Mouse (Mus musculus) cerebellum, adult (tissue): Measurements from ENCODE around the gene Crk.

Experiments used
- ATAC-seq: cut with Nextera tagmentation; 2 replicates; pipeline ENCODE4 v1.9.2; 2017; ENCODE audit warnings: mild to moderate bottlenecking, moderate library complexity, mixed read lengths; ENCODE audit not compliant: insufficient number of reproducible peaks, low FRiP score, low TSS enrichment

Gene Crk

DNA sequence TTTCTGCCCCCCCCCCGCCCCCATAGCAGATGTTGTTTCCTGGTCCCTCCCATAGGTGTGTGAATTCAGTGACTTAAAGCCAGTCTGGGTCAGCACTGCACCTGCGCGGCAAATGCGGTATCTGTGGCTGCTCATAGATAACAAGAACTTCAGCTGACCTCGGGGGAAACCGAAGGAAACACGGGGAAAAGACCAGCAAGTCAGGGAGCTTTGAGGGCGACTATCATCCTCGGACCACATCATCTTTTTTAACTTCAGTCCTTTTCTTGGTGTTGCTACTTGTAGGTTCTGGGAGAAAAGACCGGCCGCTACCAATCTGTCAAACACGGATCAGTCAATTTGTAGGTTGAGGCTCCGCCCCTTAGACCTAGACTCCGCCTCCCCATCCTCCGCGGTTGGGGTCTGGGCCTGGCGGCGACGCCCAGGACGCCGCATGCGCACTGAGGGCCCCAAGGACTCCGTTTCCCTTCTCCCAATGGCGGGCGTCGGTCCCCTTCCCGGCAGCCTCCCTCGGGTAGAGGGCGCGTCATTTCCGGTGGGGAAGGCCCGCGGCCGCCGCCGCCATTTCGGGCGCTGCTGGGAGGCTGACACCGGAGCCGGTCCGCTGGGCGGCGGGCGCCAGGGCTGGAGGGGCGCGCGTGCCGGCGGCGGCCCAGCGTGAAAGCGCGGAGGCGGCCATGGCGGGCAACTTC lies at the start of gene Crk:
Crk (plus strand) TSS at position 513 of the 692 bp plus-strand sequence.
- ATAC-seq: peak; percentile 96

DNA sequence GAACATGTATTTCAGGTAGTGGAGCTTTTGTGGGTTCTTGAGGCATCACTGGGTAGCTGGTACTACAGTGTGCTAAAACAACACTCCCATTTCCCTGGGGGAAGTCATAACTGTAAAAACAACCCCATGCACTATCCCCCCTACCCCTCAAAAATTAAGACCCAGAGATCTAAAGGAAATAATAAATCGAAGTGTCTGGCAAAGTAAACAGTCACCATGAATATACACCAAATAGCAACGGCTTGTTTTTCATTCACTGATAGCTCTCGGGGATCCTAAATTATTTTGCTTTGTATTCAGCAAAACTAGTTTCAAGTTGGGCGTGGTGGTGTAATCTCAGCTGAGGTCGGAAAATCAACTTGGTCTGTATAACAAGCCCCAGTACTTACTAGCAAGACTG lies 49.0 kb upstream of the Crk start:
- ATAC-seq: no peak

DNA sequence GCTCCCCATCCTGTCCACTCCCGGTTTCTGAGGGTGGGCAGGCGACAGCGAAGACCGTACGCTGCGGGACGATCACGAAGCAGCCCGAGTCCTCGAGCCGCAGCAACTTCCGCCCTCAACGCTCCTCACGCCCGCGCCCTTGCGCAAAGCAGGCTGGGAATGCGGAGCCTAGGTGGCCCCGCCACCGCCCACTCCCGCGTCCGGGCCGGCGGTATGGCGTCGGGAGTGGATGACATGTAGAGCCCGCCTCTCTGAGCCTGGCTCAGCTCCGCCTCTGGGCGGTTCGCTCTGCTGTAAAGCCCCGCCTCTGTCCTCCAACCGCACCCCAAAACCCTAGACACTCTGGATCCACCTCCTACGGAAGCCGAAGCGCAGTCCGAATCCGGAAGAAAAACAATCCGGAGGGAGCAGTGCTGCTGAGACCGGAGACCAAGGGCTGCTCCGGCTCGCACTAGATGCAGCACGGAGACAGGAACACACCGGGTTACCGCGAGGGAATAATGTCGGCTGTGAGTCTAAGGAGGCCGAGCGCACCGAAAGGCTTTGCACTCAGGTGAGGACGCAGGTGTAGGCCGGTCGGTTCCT lies 48.3 kb upstream of the Crk start, which contains the start of gene Inpp5k:
Inpp5k (plus strand) TSS at position 344 of the 585 bp plus-strand sequence.
- ATAC-seq: peak; percentile 96

DNA sequence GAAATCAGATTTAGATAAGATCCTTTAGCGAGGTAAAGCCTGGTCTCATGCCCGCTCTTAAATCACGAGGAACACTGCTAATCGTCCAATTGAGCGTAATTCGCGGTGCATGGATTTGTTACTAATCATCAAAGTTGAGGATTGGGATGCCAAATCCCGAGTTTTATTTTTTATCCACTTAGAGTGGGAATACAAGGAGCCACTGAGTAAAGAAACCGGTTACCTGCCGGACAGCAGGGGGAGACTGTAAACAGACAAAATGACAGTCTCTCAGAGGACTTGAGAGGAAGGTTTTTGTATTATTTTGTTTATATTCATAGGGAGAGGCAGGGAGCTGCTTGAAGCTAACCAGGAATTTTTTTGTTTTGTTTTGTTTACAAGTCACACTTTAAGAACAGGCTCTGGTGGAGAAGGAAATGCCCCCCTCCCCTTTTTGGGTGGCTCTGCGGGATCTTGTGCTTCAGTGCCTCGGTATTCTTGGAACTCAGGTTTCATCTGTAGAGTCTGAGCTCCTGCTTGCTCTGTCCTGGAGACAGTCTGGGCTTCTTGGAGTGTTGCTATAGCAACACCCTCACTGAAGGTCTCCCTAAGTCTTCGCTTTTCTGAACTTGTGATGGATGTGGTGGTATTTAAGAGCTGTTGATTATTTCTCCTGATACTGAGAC lies 47.4 kb upstream of the Crk start:
- no peak for ATAC-seq

DNA sequence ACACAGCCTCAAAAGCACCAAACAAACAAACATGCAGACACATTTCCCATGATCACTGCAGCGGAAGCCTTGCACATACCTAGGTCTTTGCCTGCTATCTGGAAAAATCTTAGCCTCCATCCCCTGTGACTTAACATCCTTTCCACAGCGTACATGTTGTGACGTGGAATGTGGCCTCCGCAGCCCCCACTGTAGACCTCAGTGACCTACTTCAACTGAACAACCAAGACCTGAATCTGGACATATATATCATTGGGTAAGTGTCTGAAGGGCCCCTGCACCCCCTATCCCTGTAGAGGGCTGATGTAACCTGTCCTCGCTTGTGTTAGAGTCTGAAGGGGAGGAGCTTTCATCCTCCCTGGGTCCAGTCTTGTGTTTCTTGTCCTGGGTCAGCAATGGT lies 46.1 kb upstream of the Crk start:
- ATAC-seq: no peak

DNA sequence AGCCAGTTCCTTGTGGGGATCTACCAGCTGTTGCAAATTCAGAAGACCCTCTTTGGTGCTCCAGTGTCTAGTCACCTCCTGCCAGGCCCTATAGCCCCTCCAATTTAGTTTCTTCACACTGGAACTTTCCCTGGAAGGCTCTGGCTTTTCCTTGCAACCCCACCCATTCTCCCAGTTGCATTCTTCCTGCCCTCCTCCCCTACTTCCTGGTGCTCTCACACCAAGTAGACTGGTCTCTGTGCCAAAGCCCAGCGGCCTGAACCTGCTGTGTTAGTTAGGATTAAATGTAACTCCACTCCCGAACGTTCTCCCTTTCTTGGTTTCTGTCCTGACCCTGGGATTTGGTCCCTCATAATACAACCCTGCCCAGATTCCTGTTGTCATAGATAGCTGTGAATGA lies 44.3 kb upstream of the Crk start:
- ATAC-seq: no peak

DNA sequence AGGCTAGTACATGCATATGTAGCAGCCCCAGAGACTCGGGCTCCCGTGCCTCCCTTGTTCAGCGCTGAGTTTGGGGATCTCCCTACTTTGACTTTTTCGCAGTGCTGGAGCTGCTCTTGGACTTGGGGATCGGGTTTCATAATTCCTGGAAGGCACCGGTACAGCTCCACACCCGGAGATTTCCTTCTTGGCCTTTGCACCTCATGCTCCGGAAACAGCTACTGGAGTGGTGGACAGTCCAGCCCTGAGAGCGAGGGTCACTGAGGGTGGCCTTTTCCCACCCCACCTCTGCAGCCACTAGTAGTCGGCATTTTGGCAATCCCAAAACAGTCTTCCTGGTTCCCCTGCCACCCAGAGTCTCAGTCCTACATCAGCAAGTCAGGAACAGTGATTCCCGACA lies 43.7 kb upstream of the Crk start:
- no peak for ATAC-seq

DNA sequence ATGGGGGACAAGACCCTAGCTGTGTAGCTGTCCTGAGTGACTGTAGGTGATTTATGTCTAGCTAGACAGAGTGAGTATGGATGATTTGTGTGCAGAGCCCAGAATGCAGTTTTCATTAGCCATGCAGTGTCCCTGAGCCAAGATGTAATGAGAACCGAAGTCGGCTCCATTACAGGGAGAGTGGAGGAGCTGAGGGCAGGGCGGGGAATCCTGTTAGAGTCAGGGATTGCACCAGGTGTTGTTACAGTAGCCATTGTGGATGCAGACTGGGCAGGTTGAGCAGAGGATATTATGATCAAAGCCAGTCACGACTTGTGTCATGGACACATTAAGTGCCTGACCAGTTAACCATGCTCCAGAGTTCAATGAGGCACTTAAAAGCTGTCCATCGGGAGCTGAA lies 35.7 kb upstream of the Crk start:
- no peak for ATAC-seq

DNA sequence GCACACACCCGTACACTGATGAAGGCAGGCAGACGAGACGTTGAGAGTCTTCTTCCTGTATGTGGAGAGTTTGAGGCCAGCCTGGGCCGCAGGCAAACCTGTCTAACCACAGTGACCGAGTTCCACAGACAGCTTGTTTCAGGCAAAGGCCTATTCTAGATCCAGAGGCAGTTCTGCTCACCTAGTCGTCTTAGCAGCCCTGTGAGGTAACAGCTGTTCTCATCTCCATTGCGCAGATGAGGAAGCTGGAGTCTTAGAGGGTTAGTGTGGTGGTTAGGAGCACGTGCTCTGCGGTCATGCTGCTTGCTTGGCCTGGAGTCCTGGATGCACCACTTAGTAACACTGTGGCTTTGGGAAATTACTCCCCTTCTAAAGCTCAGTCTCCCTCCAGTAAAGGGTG lies 34.4 kb upstream of the Crk start:
- no peak for ATAC-seq

DNA sequence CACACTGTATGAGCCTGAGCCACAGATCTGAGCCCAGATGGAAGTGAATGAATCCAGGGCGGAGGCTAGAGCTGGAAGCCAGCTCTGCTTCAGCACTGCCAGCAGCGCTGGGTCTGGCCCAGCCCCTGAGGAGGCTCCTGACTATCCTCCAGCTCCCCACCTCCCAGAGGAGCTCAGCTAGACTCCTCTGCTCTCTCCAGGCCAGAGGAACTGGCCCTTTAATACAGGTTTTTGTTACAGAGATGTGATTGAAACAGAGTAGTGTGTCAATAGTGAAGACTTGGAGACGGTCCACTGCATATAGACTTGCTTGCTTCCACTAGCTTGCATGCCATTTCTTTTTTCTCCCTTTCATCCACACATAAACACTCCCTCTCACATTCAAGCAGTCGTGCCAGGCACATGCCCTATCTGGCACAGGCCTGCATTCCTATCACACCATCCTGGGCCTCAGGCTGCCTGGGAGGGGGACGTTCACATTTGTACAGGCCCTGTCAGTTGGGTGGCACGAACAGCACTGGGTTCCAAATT lies 31.3 kb upstream of the Crk start:
- peak; percentile 31; the same call in 1 of the 2 replicates for ATAC-seq

DNA sequence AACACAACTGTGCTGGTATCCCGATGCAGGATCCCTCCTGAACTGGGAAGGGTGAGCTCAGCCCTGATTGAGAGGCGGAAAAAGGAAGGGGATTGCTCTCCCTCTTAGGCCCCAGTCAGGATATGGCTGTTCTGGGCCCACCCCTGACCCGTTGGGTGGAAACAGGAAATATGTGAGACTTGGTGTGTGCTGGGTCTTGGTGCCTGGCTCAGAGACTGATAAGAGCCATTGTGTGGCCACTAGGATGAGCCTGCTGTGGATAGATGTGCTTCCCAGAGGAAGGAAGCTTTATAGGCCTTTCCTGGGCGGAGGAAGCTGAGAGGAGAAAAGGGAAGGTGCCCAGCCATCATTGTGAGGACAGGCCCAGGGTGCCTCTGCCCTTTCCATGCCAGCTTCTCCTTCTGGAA lies 29.9 kb upstream of the Crk start:
- no peak for ATAC-seq

DNA sequence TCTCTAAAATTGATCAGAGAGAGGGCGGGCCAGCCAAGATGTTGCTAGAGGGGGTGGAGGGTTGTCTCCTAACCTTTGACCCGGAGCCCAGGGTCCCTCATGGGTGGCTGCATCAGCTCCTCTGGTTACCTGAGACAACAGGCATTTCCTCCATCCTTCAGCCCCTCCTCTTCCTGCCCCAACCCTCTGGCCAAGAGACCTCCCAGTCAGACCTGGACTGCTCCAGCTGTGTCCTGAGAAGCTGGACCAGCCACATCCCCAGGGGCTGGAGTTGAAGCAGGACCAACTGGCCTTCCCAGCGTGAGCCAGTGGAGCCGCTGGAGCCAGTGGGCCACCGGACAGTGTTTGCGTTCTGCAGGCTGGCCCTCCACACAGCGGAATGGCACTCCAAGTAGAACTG lies 28.7 kb upstream of the Crk start, which contains the start of gene Myo1c:
Myo1c (plus strand) TSS at position 194 of the 400 bp plus-strand sequence.
- ATAC-seq: no peak

DNA sequence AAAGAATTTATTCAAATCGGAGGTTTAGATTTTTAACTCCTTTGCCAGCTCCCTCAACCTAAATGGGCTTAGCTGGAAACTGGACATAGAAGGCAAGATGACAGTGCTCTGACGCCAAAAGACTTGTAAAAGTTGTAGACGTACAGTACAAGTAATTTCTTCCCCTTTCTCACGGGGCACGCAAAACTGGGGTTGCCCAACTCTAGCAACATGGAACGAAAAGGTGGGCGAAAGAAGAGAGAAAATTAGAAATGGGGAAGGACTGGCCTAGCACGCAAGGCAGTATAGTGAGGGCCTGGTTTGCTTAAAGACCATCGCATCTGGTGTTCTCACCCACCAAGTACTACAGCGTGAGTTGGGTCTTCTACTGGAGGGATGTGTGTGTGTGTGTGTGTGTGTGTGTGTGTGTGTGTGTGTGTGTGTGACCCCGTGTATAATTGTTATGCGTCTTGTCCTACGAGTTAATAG lies 28.1 kb upstream of the Crk start:
- ATAC-seq: no peak

DNA sequence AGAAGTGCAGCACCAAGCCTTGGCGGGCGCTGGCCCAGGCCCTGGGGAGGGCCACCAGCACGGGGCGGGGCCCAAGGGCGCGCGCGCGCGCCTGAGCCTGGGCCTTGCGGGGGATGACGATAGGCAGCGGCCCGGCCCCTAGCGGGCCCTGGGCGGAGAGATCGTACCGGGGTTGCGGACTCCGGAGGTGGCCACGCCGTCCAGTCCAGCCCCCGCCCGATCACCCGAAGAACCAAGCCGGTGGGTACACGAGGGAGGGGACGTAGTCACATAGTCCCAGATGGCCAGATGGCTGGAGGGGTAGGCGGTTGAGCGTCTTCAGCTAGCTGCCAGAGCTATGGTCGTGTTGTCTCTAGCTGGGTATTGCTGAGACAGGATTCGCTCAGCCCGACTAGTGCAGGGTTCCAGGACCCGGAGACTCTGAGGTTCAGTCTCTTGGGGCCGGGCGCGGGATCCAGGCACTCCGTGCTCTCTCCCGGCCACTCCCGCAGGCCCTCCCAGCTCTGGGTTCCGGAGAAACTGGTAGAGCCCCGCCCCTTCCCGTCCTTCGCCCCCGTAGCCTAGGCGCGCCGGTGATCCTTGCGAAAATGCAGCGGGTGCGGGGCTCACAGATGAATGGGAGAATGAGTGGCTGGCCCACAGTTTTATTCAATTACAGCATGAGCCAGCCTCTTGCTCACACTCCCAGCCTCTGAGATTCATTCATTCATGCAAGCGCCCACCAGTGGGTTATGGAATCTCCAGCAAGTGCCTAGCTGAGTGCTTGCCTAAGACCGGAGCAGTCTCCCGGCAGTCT lies 27.4 kb upstream of the Crk start:
- ATAC-seq: peak; percentile 47; the same call in 1 of the 2 replicates

DNA sequence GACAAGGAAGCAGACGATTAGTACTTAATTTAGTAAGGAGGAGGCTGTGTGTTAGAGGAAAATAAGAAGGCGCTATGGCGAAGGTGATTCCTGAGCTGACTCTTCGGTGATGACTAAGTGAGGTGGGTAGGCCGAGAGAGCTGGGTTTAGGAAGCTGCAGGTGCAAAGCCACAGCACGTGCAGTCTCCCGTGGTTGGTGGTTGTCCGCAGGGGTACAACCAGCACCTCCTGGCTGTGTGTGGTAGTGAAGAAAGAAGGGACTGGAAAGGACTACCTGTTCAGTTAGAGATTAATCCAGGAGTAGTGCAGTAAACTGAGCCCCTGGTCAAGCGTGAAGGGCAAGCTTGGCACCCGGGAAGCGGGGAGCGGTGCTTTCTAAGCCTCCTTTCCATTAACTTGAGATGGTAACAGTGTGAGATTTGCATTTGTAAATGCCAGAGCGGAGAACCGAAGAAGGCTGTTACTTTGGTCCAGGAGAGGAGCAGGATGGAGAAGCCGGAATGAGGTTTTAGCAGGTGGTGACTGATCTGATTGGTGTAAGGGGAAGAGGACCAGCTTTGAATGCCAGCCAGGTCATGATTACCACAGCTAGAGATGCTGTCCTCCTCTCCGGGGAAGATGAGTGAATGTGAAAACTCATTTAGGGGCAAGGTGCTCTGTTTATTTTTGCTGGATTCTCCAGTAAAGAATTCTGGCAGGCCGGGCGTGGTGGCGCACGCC lies 26.7 kb upstream of the Crk start:
- no peak for ATAC-seq

DNA sequence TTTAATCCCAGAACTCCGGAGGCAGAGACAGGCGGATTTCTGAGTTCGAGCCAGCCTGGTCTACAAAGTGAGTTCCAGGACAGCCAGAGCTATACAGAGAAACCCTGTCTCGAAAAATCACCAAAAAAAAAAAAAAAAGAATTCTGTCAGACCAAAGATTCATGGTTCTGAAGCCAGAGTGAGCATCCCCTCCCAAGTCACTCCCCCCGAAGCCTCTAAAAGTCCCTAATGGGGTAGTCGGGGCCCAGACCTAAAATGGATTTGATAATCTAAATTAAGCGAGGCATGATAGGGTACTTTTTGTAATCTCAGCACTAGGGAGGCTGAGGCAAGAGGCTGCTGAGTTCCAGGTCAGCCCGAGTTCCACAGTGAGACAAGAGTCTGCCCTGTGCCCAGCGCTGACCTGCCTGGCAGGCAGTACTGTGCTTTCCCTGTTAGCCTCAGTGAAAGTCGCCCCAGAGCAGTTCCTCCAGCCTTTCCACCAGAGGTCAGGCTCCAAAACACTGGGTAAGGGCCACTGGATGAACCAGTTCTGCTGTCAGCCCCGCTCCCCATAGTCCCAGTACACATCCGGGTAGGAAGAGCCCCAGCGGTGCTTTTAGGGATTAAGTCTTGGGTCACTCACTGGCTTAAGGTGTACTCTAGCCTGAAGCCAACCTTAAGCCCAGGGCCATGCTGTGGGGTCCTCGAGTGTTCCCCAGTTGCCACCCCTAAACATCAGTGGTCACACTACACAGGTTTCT lies 25.9 kb upstream of the Crk start:
- ATAC-seq: no peak

DNA sequence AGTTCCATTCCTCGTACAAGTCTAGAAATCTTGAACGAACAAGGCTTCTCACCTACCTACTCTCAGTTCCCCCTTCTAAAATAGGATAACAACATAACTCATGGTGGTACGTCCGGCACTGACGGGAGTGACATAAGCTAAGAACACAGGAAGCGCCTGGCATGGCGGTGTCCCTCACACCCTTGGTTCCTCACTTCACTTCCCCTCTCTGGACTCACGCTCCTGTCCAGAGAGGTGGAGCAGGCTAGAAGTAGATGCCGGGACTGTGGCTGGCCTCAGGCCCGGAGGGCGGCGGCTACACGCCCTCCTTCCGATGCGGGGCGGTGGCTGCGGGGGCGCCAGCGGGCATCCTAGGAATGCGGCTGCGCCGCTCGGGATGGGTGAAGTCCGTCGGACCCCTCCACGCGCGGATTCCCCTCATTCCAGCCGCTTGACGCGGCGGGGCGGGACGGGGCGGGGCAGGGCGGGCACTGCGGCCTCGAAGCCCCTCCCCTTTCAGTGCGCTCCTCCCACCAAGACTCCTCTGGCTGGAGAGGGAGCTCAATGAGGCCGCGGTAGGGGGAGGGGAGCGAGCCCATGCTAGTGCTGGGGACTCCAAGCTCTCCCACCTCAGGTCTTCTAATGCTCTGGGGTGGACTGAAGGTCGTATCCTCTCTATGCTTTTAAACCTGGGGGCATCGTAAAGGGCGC lies 25.1 kb upstream of the Crk start:
- ATAC-seq: 0 out of 2 replicates have a peak, but pooled peaks have one; percentile 24
